Comparison of ENCODE assay signal across 8 mouse cellular contexts in genomic region chr17:35864832-35865353, GRCm38 (mm10). TPM values are rescaled to one million over a fixed set of nuclear protein-coding genes. Genes with fewer than 3 reads are reported as not detected.
A peak's percentile ranks its signal among the peaks of the same experiment; 100 is the strongest.
DNase-seq lines count a peak whose midpoint lies in the region; ATAC-seq and TF ChIP-seq lines count a peak whose summit lies in the region.

No protein-coding gene starts in this region.

- no peaks in the 10 kb centered on the region for H3K9me3 ChIP-seq in heart, embryonic 13.5 days
- no peaks in the 10 kb centered on the region for H3K9me3 ChIP-seq in hindbrain, embryonic 15.5 days
- H3K9me3 ChIP-seq in midbrain, embryonic 13.5 days: no peaks in the 10 kb centered on the region

- no peak for ATAC-seq in heart, embryonic 13.5 days (ENCODE audit: extremely low read depth, insufficient number of reproducible peaks, low FRiP score, low TSS enrichment)
- ATAC-seq in hindbrain, embryonic 15.5 days (ENCODE audit: low FRiP score, low read depth): no peak
- no peak for ATAC-seq in midbrain, embryonic 13.5 days

- TF ChIP-seq POLR2A in bone marrow, adult 2 months (IDR thresholded peaks at IDR 0.05; ENCODE audit: borderline replicate concordance, control insufficient read depth, low read depth, low read length): no peak

- no peaks in the 10 kb centered on the region for H3K27me3 ChIP-seq in heart, embryonic 13.5 days (replicated peaks)
- no peaks in the 10 kb centered on the region for H3K27me3 ChIP-seq in hindbrain, embryonic 15.5 days
- H3K27me3 ChIP-seq in midbrain, embryonic 13.5 days: no peaks in the 10 kb centered on the region

- H3K4me3 ChIP-seq in heart, embryonic 13.5 days: peak overlapping the region; percentile 68
- no peak overlapping the region for H3K4me3 ChIP-seq in bone marrow, adult 2 months (replicated peaks; ENCODE audit: control insufficient read depth, low read depth, low read length)
- peak overlapping the region; percentile 67 for H3K4me3 ChIP-seq in hindbrain, embryonic 15.5 days
- H3K4me3 ChIP-seq in midbrain, embryonic 13.5 days (replicated peaks): peak overlapping the region; percentile 84

- no peak for TF ChIP-seq CTCF in bone marrow, adult 2 months (IDR thresholded peaks at IDR 0.05; ENCODE audit: control insufficient read depth, insufficient read depth, low read length)

- intact Hi-C loops in heart, postnatal 36 days (cut with DNase I): no loop called here

- DNase-seq in heart, postnatal 36 days: no peak
- DNase-seq in B cell, adult 2 months: no peak
- no peak for DNase-seq in left cerebral cortex, adult 8-10 months (ENCODE audit: low spot score in 2 of 2)
- DNase-seq in urinary bladder, postnatal 4 days (ENCODE audit: low spot score in 2 of 2): no peak

- peaks cover 55% of the 10 kb centered on the region for H3K4me1 ChIP-seq in heart, embryonic 13.5 days
- H3K4me1 ChIP-seq in bone marrow, adult 2 months (ENCODE audit: control insufficient read depth, insufficient read depth, low read length): peaks cover 1% of the 10 kb centered on the region; the same call in 1 of the 2 replicates
- peaks cover 50% of the 10 kb centered on the region for H3K4me1 ChIP-seq in hindbrain, embryonic 15.5 days (replicated peaks)
- H3K4me1 ChIP-seq in midbrain, embryonic 13.5 days (replicated peaks): peaks cover 56% of the 10 kb centered on the region

- peaks cover 8% of the 10 kb centered on the region; the same call in 1 of the 2 replicates for H3K36me3 ChIP-seq in heart, embryonic 13.5 days
- no peaks in the 10 kb centered on the region for H3K36me3 ChIP-seq in hindbrain, embryonic 15.5 days
- no peaks in the 10 kb centered on the region for H3K36me3 ChIP-seq in midbrain, embryonic 13.5 days

- H3K27ac ChIP-seq in heart, embryonic 13.5 days (replicated peaks): peak overlapping the region; percentile 97
- H3K27ac ChIP-seq in bone marrow, adult 2 months (ENCODE audit: control insufficient read depth, insufficient read depth, low read depth, low read length, poor library complexity): peak overlapping the region; percentile 96; the same call in 1 of the 2 replicates
- H3K27ac ChIP-seq in hindbrain, embryonic 15.5 days (replicated peaks): peak overlapping the region; percentile 98
- peak overlapping the region; percentile 99 for H3K27ac ChIP-seq in midbrain, embryonic 13.5 days

- 29% methylated on average over 10 of the region's 10 CpGs for WGBS in heart, embryonic 13.5 days
- 48% methylated on average over 10 of the region's 10 CpGs for WGBS in bone marrow, adult 2 months
- 20% methylated on average over 10 of the region's 10 CpGs for WGBS in hindbrain, embryonic 15.5 days
- WGBS in midbrain, embryonic 13.5 days: 26% methylated on average over 10 of the region's 10 CpGs

- peak overlapping the region; percentile 91 for H3K9ac ChIP-seq in heart, embryonic 13.5 days
- H3K9ac ChIP-seq in hindbrain, embryonic 15.5 days: peak overlapping the region; percentile 82
- peak overlapping the region; percentile 97 for H3K9ac ChIP-seq in midbrain, embryonic 13.5 days (replicated peaks)

- H3K4me2 ChIP-seq in heart, embryonic 13.5 days: peak overlapping the region; percentile 96
- H3K4me2 ChIP-seq in hindbrain, embryonic 15.5 days: peak overlapping the region; percentile 90
- peak overlapping the region; percentile 92 for H3K4me2 ChIP-seq in midbrain, embryonic 13.5 days (replicated peaks)

RNA-seq across cellular contexts. Expression of gene Ppp1r18, which starts 0.5 kb away (rescaled TPM):
- 19.8 and 21.0 TPM in 2 replicates for polyA plus RNA-seq in heart, embryonic 13.5 days (2015; fragmentation: Nextera tagmentation; extraction: Ambion mirVana)
- 10 to 100 TPM; 15.6 to 17.0 TPM for total RNA-seq in heart, postnatal 36 days (2021)
- 35.8 and 78.4 TPM in 2 replicates for polyA plus RNA-seq in bone marrow, adult 2 months (2011; ENCODE audit: insufficient read depth, insufficient read length, low replicate concordance, missing spikeins)
- 21.1 and 24.7 TPM in 2 replicates for polyA plus RNA-seq in hindbrain, embryonic 15.5 days (2015; fragmentation: Nextera tagmentation; extraction: Ambion mirVana)
- polyA plus RNA-seq in midbrain, embryonic 13.5 days (2015; fragmentation: Nextera tagmentation; extraction: Ambion mirVana): 23.8 and 27.4 TPM in 2 replicates
- 10 to 100 TPM in 2 of 4 experiments, 1 to 10 TPM in 2; 9.1 to 15.0 (median 10.9) TPM for total RNA-seq in left cerebral cortex, adult 8-10 months (2022)

RNA-seq across cellular contexts. Expression of gene Nrm, which starts 3.8 kb away (rescaled TPM):
- polyA plus RNA-seq in heart, embryonic 13.5 days (2015; fragmentation: Nextera tagmentation; extraction: Ambion mirVana): 43.5 and 50.5 TPM in 2 replicates
- 1 to 10 TPM; 2.3 to 2.4 TPM for total RNA-seq in heart, postnatal 36 days (2021)
- polyA plus RNA-seq in bone marrow, adult 2 months (2011; ENCODE audit: insufficient read depth, insufficient read length, low replicate concordance, missing spikeins): 16.0 and 22.4 TPM in 2 replicates
- 22.1 and 22.6 TPM in 2 replicates for polyA plus RNA-seq in hindbrain, embryonic 15.5 days (2015; fragmentation: Nextera tagmentation; extraction: Ambion mirVana)
- polyA plus RNA-seq in midbrain, embryonic 13.5 days (2015; fragmentation: Nextera tagmentation; extraction: Ambion mirVana): 28.9 and 33.2 TPM in 2 replicates
- total RNA-seq in left cerebral cortex, adult 8-10 months (2022): 1 to 10 TPM; 2.6 to 3.4 (median 3.0) TPM

RNA-seq across cellular contexts. Expression of gene Dhx16, which starts 14.7 kb away (rescaled TPM):
- 22.8 and 27.7 TPM in 2 replicates for polyA plus RNA-seq in heart, embryonic 13.5 days (2015; fragmentation: Nextera tagmentation; extraction: Ambion mirVana)
- total RNA-seq in heart, postnatal 36 days (2021): 10 to 100 TPM; 19.2 to 22.2 TPM
- 119 and 234 TPM in 2 replicates for polyA plus RNA-seq in bone marrow, adult 2 months (2011; ENCODE audit: insufficient read depth, insufficient read length, low replicate concordance, missing spikeins)
- polyA plus RNA-seq in hindbrain, embryonic 15.5 days (2015; fragmentation: Nextera tagmentation; extraction: Ambion mirVana): 30.8 and 32.4 TPM in 2 replicates
- 34.3 and 37.3 TPM in 2 replicates for polyA plus RNA-seq in midbrain, embryonic 13.5 days (2015; fragmentation: Nextera tagmentation; extraction: Ambion mirVana)
- total RNA-seq in left cerebral cortex, adult 8-10 months (2022): 10 to 100 TPM; 28.1 to 30.6 (median 29.0) TPM

RNA-seq across cellular contexts. Expression of gene Mdc1, which starts 23.6 kb away (rescaled TPM):
- polyA plus RNA-seq in heart, embryonic 13.5 days (2015; fragmentation: Nextera tagmentation; extraction: Ambion mirVana): 17.7 and 18.4 TPM in 2 replicates
- total RNA-seq in heart, postnatal 36 days (2021): 10 to 100 TPM; 12.2 to 14.2 TPM
- polyA plus RNA-seq in bone marrow, adult 2 months (2011; ENCODE audit: insufficient read depth, insufficient read length, low replicate concordance, missing spikeins): 17.2 and 24.2 TPM in 2 replicates
- 10.0 and 10.5 TPM in 2 replicates for polyA plus RNA-seq in hindbrain, embryonic 15.5 days (2015; fragmentation: Nextera tagmentation; extraction: Ambion mirVana)
- 10.3 and 12.7 TPM in 2 replicates for polyA plus RNA-seq in midbrain, embryonic 13.5 days (2015; fragmentation: Nextera tagmentation; extraction: Ambion mirVana)
- 10 to 100 TPM; 13.8 to 21.2 (median 18.2) TPM for total RNA-seq in left cerebral cortex, adult 8-10 months (2022)

RNA-seq across cellular contexts. Expression of gene Tubb5, which starts 26.8 kb away (rescaled TPM):
- polyA plus RNA-seq in heart, embryonic 13.5 days (2015; fragmentation: Nextera tagmentation; extraction: Ambion mirVana): 741 and 743 TPM in 2 replicates
- 10 to 100 TPM; 87.6 to 91.6 TPM for total RNA-seq in heart, postnatal 36 days (2021)
- polyA plus RNA-seq in bone marrow, adult 2 months (2011; ENCODE audit: insufficient read depth, insufficient read length, low replicate concordance, missing spikeins): 380 and 447 TPM in 2 replicates
- 1,681 and 1,706 TPM in 2 replicates for polyA plus RNA-seq in hindbrain, embryonic 15.5 days (2015; fragmentation: Nextera tagmentation; extraction: Ambion mirVana)
- polyA plus RNA-seq in midbrain, embryonic 13.5 days (2015; fragmentation: Nextera tagmentation; extraction: Ambion mirVana): 1,832 and 1,895 TPM in 2 replicates
- 100 to 1,000 TPM; 430 to 459 (median 451) TPM for total RNA-seq in left cerebral cortex, adult 8-10 months (2022)
